In genomic region chr17:34108460-34108859, GRCm38 (mm10) we compare ENCODE assay signal across 25 mouse cellular contexts. TPM values are rescaled to one million over a fixed set of nuclear protein-coding genes. Genes with fewer than 3 reads are reported as not detected.
DNase-seq lines count a peak whose midpoint lies in the region; ATAC-seq lines count a peak whose summit lies in the region.
"Had no signal": no experiment of that assay in that cellular context is flagged by ENCODE, and none has a peak within 500 bp of the region (broad histone marks: within the 10 kb centered on the region; RNA-seq: fewer than 3 reads in every experiment).

No protein-coding gene starts in this region.

- peaks cover 16% of the 10 kb centered on the region for H3K36me3 ChIP-seq in midbrain, embryonic 11.5 days (ENCODE audit: control insufficient read depth, insufficient read depth, low read length)
- peaks cover 26% of the 10 kb centered on the region for H3K36me3 ChIP-seq in midbrain, embryonic 16.5 days (ENCODE audit: control insufficient read depth, insufficient read depth, low read length)
- peaks cover 41% of the 10 kb centered on the region for H3K36me3 ChIP-seq in forebrain, embryonic 15.5 days

- H3K27me3 ChIP-seq in midbrain, embryonic 11.5 days (ENCODE audit: control insufficient read depth, insufficient read depth, low read length), result no peaks in the 10 kb centered on the region
- H3K27me3 ChIP-seq in midbrain, embryonic 16.5 days (ENCODE audit: control insufficient read depth, insufficient read depth, low read depth, low read length), result no peaks in the 10 kb centered on the region
- no peaks in the 10 kb centered on the region for H3K27me3 ChIP-seq in forebrain, embryonic 15.5 days
- H3K27me3 ChIP-seq: CH12.LX; embryonic facial prominence, embryonic 12.5 days; forebrain, embryonic 13.5 days; Patski had no signal

- no peak overlapping the region for H3K4me3 ChIP-seq in midbrain, embryonic 11.5 days (ENCODE audit: low read depth, low read length)
- H3K4me3 ChIP-seq in midbrain, embryonic 16.5 days (ENCODE audit: low read depth, low read length), result no peak overlapping the region
- no peak overlapping the region for H3K4me3 ChIP-seq in forebrain, embryonic 15.5 days
- H3K4me3 ChIP-seq: embryonic facial prominence, embryonic 10.5 days; embryonic facial prominence, embryonic 12.5 days; forebrain, embryonic 13.5 days had no signal

- DNase-seq in midbrain, embryonic 11.5 days (ENCODE audit: low spot score, missing footprints), result peak; percentile 85
- DNase-seq in R1 (ENCODE audit: low read depth, low spot score), result peak; percentile 64
- peak; percentile 27 for DNase-seq in induced T-regulatory cell, adult 2 months (ENCODE audit: low read depth)
- no peak for DNase-seq in thymus, postnatal 25 days
- no peak for DNase-seq in thymus, postnatal 0 days (ENCODE audit: low spot score)
- DNase-seq: adrenal gland, adult 8-10 months; adrenal gland, postnatal 14 days; adrenal gland, postnatal 36 days; cerebellum, adult 11-12 months; cerebellum, adult 2 months; cerebellum, adult 9-10 months; cerebellum, postnatal 10 days; cerebellum, postnatal 25 days had no signal

- no peak for ATAC-seq in midbrain, embryonic 11.5 days (ENCODE audit: low FRiP score)
- ATAC-seq in midbrain, embryonic 16.5 days, result no peak
- no peak for ATAC-seq in forebrain, embryonic 15.5 days (replicated peaks)
- ATAC-seq: activated CD4-positive, CD25-positive, alpha-beta regulatory T cell, adult 4 months; CD4-positive, CD25-positive, alpha-beta regulatory T cell, adult 4 months; forebrain, embryonic 13.5 days; forebrain, embryonic 16.5 days; Patski had no signal

- no peaks in the 10 kb centered on the region for H3K9me3 ChIP-seq in midbrain, embryonic 11.5 days (ENCODE audit: control insufficient read depth, low read length)
- H3K9me3 ChIP-seq in midbrain, embryonic 16.5 days (replicated peaks; ENCODE audit: control insufficient read depth, low read length, poor library complexity, severe bottlenecking), result no peaks in the 10 kb centered on the region
- H3K9me3 ChIP-seq in forebrain, embryonic 15.5 days, result no peaks in the 10 kb centered on the region
- H3K9me3 ChIP-seq: embryonic facial prominence, embryonic 10.5 days; embryonic facial prominence, embryonic 12.5 days; forebrain, embryonic 13.5 days had no signal

- no peak overlapping the region for H3K4me2 ChIP-seq in midbrain, embryonic 11.5 days
- no peak overlapping the region for H3K4me2 ChIP-seq in midbrain, embryonic 16.5 days (ENCODE audit: low read length)
- H3K4me2 ChIP-seq in forebrain, embryonic 15.5 days (replicated peaks), result no peak overlapping the region
- H3K4me2 ChIP-seq: embryonic facial prominence, embryonic 12.5 days; forebrain, embryonic 13.5 days had no signal

- H3K9ac ChIP-seq in midbrain, embryonic 11.5 days (ENCODE audit: low read length), result no peak overlapping the region
- H3K9ac ChIP-seq in midbrain, embryonic 16.5 days (ENCODE audit: low read depth, low read length), result no peak overlapping the region
- H3K9ac ChIP-seq in forebrain, embryonic 15.5 days (replicated peaks), result no peak overlapping the region
- H3K9ac ChIP-seq: embryonic facial prominence, embryonic 12.5 days; forebrain, embryonic 13.5 days had no signal

- no peaks in the 10 kb centered on the region for H3K4me1 ChIP-seq in midbrain, embryonic 11.5 days (ENCODE audit: control insufficient read depth, insufficient read depth, low read length)
- no peaks in the 10 kb centered on the region for H3K4me1 ChIP-seq in midbrain, embryonic 16.5 days (ENCODE audit: control insufficient read depth, insufficient read depth, low read length)
- peaks cover 11% of the 10 kb centered on the region for H3K4me1 ChIP-seq in forebrain, embryonic 15.5 days
- H3K4me1 ChIP-seq: embryonic facial prominence, embryonic 12.5 days had no signal

- no peak overlapping the region for H3K27ac ChIP-seq in midbrain, embryonic 11.5 days (ENCODE audit: low read depth, low read length)
- no peak overlapping the region for H3K27ac ChIP-seq in midbrain, embryonic 16.5 days (ENCODE audit: low read length)
- H3K27ac ChIP-seq in forebrain, embryonic 15.5 days (replicated peaks), result no peak overlapping the region
- H3K27ac ChIP-seq: embryonic facial prominence, embryonic 10.5 days; embryonic facial prominence, embryonic 12.5 days; forebrain, embryonic 13.5 days had no signal

- 87% methylated on average over 5 of the region's 6 CpGs for WGBS in midbrain, embryonic 11.5 days
- WGBS in midbrain, embryonic 16.5 days, result 74% methylated on average over 5 of the region's 6 CpGs
- WGBS in forebrain, embryonic 15.5 days, result 71% methylated on average over 5 of the region's 6 CpGs

RNA-seq across cellular contexts. Expression of gene H2-DMa, which starts 10.9 kb away (rescaled TPM):
- 8.0 and 9.5 TPM in 2 replicates for polyA plus RNA-seq in midbrain, embryonic 11.5 days (2014; fragmentation: Nextera tagmentation; extraction: Ambion mirVana)
- 22.5 and 22.7 TPM in 2 replicates for polyA plus RNA-seq in midbrain, embryonic 16.5 days (2015; fragmentation: Nextera tagmentation; extraction: Ambion mirVana)
- 12.9 and 13.0 TPM in 2 replicates for polyA plus RNA-seq in forebrain, embryonic 15.5 days (2015; fragmentation: Nextera tagmentation; extraction: Ambion mirVana)
- 113 and 114 TPM in 2 replicates for polyA plus RNA-seq in thymus, postnatal 0 days (2015; fragmentation: Nextera tagmentation; extraction: Ambion mirVana)

RNA-seq across cellular contexts. Expression of gene Brd2, which starts 14.0 kb away (rescaled TPM):
- 98.7 and 99.2 TPM in 2 replicates for polyA plus RNA-seq in midbrain, embryonic 11.5 days (2014; fragmentation: Nextera tagmentation; extraction: Ambion mirVana)
- 117 and 126 TPM in 2 replicates for polyA plus RNA-seq in midbrain, embryonic 16.5 days (2015; fragmentation: Nextera tagmentation; extraction: Ambion mirVana)
- polyA plus RNA-seq in forebrain, embryonic 15.5 days (2015; fragmentation: Nextera tagmentation; extraction: Ambion mirVana), result 132 and 133 TPM in 2 replicates
- 98.3 and 107 TPM in 2 replicates for polyA plus RNA-seq in thymus, postnatal 0 days (2015; fragmentation: Nextera tagmentation; extraction: Ambion mirVana)

RNA-seq across cellular contexts. Expression of gene H2-Oa, which starts 16.3 kb away (rescaled TPM):
- polyA plus RNA-seq in midbrain, embryonic 11.5 days (2014; fragmentation: Nextera tagmentation; extraction: Ambion mirVana), result 0.19 and 0.33 TPM in 2 replicates
- polyA plus RNA-seq in midbrain, embryonic 16.5 days (2015; fragmentation: Nextera tagmentation; extraction: Ambion mirVana), result 0.16 TPM in 1 of 2 replicates, not detected in the other
- 0.15 TPM in 1 of 2 replicates, not detected in the other for polyA plus RNA-seq in forebrain, embryonic 15.5 days (2015; fragmentation: Nextera tagmentation; extraction: Ambion mirVana)
- 55.0 and 57.1 TPM in 2 replicates for polyA plus RNA-seq in thymus, postnatal 0 days (2015; fragmentation: Nextera tagmentation; extraction: Ambion mirVana)
- polyA plus RNA-seq: C2C12; forebrain, embryonic 13.5 days; G1E; Patski had no signal

RNA-seq across cellular contexts. Expression of gene H2-DMb2, which starts 34.6 kb away (rescaled TPM):
- not detected in 2 replicates for polyA plus RNA-seq in midbrain, embryonic 11.5 days (2014; fragmentation: Nextera tagmentation; extraction: Ambion mirVana)
- 0.49 and 0.53 TPM in 2 replicates for polyA plus RNA-seq in midbrain, embryonic 16.5 days (2015; fragmentation: Nextera tagmentation; extraction: Ambion mirVana)
- 1.0 and 1.4 TPM in 2 replicates for polyA plus RNA-seq in forebrain, embryonic 15.5 days (2015; fragmentation: Nextera tagmentation; extraction: Ambion mirVana)
- polyA plus RNA-seq in thymus, postnatal 0 days (2015; fragmentation: Nextera tagmentation; extraction: Ambion mirVana), result 57.8 and 62.9 TPM in 2 replicates
- polyA plus RNA-seq: C2C12; forebrain, embryonic 13.5 days; G1E had no signal

RNA-seq across cellular contexts. Expression of gene H2-DMb1, which starts 44.4 kb away (rescaled TPM):
- 0.25 and 0.38 TPM in 2 replicates for polyA plus RNA-seq in midbrain, embryonic 11.5 days (2014; fragmentation: Nextera tagmentation; extraction: Ambion mirVana)
- 0.69 and 0.88 TPM in 2 replicates for polyA plus RNA-seq in midbrain, embryonic 16.5 days (2015; fragmentation: Nextera tagmentation; extraction: Ambion mirVana)
- 0.88 and 0.91 TPM in 2 replicates for polyA plus RNA-seq in forebrain, embryonic 15.5 days (2015; fragmentation: Nextera tagmentation; extraction: Ambion mirVana)
- 39.8 and 42.2 TPM in 2 replicates for polyA plus RNA-seq in thymus, postnatal 0 days (2015; fragmentation: Nextera tagmentation; extraction: Ambion mirVana)
- polyA plus RNA-seq: C2C12; forebrain, embryonic 13.5 days had no signal

Comparison
In these comparisons a context has a peak if more than half of its experiments do, and no peak if none do; other contexts are left out.
1. DNase-seq: peak in midbrain, embryonic 11.5 days (single experiment), R1 (single experiment) and induced T-regulatory cell, adult 2 months (single experiment); none in thymus, postnatal 25 days (single experiment) and thymus, postnatal 0 days (single experiment).
2. RNA of gene H2-Oa, which starts 16.3 kb away (polyA plus RNA-seq): 55.0 to 57.1 TPM in thymus, postnatal 0 days; 0.19 to 0.33 TPM in midbrain, embryonic 11.5 days, 0.16 TPM in midbrain, embryonic 16.5 days and 0.15 TPM in forebrain, embryonic 15.5 days; every median in the first group is over 10 times any median in the second.